ENCODE assay signal across 1 mouse cellular context in the genomic region with DNA sequence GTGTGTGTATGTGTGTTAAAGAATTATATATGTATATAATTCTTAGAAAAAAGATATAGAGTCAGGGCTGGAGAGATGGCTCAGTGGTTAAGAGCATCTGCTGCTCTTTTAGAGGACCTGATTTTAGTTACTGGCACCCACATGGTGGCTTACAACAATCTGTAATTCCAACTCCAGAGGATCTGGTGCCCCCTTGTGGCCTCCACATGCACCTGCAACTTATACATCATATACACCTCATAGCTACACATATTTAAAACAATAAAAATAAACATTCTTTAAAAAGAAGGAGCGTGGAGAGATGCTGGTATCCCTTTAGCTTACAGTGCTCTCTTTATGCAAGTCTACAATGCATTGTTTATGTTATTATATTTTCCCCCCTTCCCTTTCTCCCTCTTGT.
A peak's percentile ranks its signal among the peaks of the same experiment; 100 is the strongest.
TF ChIP-seq lines count a peak whose summit lies in the region.

No protein-coding gene starts in this region.

TF ChIP-seq in CH12.LX, 34 proteins besides CTCF, POLR2A, EP300 and RAD21:
- TF ChIP-seq SMC3 (IDR thresholded peaks at IDR 0.05; ENCODE audit: low read depth, low read length) = peak; percentile 11
- no peak for TF ChIP-seq USF1 (IDR thresholded peaks at IDR 0.05; ENCODE audit: low read depth, low read length)
TF ChIP-seq in CH12.LX: peak in this region for 1.
